18 mouse cellular contexts compared by ENCODE assay signal in the genomic region with DNA sequence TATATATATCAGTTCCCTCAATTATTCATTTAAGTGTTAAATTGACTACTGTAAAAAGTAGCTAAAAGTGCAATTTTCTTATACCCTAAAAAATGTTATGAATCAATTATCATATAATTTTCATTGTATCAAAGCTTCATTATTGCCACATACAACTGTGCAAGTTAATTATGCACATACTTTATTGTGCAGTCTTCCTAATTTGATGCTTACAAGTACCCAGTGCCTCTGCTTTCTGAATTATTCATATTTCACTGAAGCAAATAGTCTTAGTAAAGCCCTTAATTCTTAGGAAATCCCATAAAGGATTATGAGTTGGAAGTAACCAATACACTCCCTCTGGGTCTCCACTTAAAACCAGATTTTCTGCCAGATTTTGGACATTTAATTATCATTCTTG.
"Had no signal": no experiment of that assay in that cellular context is flagged by ENCODE, and none has a peak within 500 bp of the region (broad histone marks: within the 10 kb centered on the region; RNA-seq: fewer than 3 reads in every experiment).

No protein-coding gene starts in this region.

- H3K9ac ChIP-seq: liver, embryonic 12.5 days; liver, embryonic 14.5 days; lung, embryonic 14.5 days; neural tube, embryonic 13.5 days; neural tube, embryonic 15.5 days had no signal

- H3K4me3 ChIP-seq: liver, embryonic 12.5 days; midbrain, embryonic 10.5 days; myocyte; neural tube, embryonic 13.5 days; neural tube, embryonic 15.5 days had no signal

- H3K4me1 ChIP-seq: liver, embryonic 12.5 days; midbrain, embryonic 10.5 days; neural tube, embryonic 13.5 days; neural tube, embryonic 15.5 days had no signal

- DNase-seq: lung, adult 18-20 months; lung, embryonic 14.5 days; lung, postnatal 10 days; lung, postnatal 4 days; retina, postnatal 1 day; right cerebral cortex, adult 18-20 months; right cerebral cortex, postnatal 25 days; right cerebral cortex, postnatal 4 days; spleen, adult 18-20 months; thymus, adult 18-20 months; thymus, postnatal 14 days; thymus, postnatal 36 days had no signal

- H3K36me3 ChIP-seq: liver, embryonic 12.5 days; midbrain, embryonic 10.5 days; neural tube, embryonic 13.5 days; neural tube, embryonic 15.5 days had no signal

- ATAC-seq: liver, embryonic 12.5 days had no signal

- H3K9me3 ChIP-seq: liver, embryonic 12.5 days; midbrain, embryonic 10.5 days; neural tube, embryonic 13.5 days; neural tube, embryonic 15.5 days had no signal

- H3K27me3 ChIP-seq: liver, embryonic 12.5 days; neural tube, embryonic 13.5 days; neural tube, embryonic 15.5 days had no signal

- H3K27ac ChIP-seq: liver, embryonic 12.5 days; liver, embryonic 14.5 days; midbrain, embryonic 10.5 days; neural tube, embryonic 13.5 days; neural tube, embryonic 15.5 days had no signal

- H3K4me2 ChIP-seq: liver, embryonic 12.5 days; lung, embryonic 14.5 days; neural tube, embryonic 13.5 days; neural tube, embryonic 15.5 days had no signal
